Mouse (Mus musculus) frontal cortex, postnatal 14 days (tissue): Measurements from ENCODE around the gene Ngdn.
A peak's percentile ranks its signal among the peaks of the same experiment; 100 is the strongest.
"Not testable (repeated sequence)": the region's sequence is repeated elsewhere in the genome, so short reads cannot be mapped to it uniquely, and the experiment has no call there.

Experiments used
- DNase-seq, 2 experiments: peaks; one replicate each; pipeline ENCODE4 v3.0.0; 2022; ENCODE audit warnings: low spot score in 2 of 2

Gene Ngdn

DNA sequence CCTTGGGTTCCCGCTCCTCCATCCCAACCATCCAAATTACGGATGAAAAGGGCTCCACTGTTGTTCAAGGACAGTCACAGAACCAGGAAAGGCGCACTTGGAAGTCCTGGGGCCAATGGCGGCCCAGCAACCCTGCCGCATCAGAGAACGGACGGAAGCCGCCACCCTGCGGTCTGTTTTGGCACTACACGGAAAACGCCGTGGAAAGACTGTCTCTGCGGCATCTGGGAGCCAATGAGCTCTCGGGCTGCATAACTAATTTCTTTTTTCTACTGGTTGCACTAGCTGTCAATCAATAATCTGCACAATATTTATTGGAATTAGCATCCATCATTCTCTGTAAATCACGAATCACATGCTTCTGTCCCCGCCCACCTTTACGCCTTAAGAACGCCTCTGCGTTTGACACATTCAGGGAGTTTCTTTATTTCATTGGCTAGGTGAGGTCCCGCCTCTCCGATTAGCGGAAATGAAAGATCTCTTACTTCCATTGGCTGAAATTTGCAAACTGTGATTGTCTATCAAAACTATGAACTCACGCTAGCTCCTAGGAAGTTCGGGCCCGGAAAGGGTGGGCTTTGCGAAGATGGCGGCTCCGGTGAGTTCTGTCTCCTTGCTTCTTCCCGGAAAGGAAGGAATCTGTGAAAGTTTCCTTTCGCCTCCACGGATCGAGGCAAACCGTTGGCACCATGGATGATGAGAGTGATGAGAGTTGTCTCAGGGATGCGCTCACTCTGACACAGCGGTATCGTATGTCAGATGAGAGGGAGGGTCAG lies at the start of gene Ngdn:
Gene Ngdn, plus strand, starts transcription at position 464 of the 776 bp plus-strand sequence.
- DNase-seq: peak; percentile 97 to 99

- no peak for DNase-seq
These were observed 49.6 kb upstream of the Ngdn start for GRCm38 (mm10) chr14:54965631-54966030.

DNA sequence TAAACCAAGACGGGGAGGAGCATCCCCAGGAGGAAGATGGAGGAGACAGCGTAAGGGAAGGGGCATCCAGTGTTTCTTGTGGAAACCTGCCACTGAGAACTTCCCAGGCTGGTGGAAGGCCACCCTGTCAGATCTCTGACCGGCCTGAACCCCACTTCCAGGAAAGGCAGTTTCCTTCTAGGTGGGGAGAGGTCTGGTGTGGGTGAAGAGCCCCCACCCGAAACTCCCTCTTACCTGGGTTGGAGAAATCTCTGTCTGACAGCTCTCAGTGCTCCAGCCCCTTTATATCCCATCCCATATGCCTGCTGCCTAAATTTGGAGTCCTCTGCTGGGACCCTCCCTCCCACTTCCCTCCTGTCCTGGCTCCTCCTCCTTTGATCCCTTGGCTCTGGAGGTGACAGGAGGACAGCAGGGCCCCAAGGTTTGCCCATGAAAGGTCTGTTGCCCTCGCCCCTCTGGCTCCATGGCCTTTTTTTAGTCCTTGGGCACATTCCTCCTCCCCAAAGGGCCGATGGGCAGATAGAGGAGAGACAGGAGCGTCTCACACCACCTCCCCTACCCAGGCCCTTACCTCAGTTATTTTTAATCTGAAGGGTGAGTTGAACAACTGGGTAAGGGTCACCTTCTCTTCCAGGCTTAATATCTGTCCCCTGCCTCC lies 48.8 kb upstream of the Ngdn start, which contains the start of gene Myh6:
Gene Myh6, minus strand, starts transcription at position 608 of the 658 bp plus-strand sequence.
- no peak for DNase-seq

GRCm38 (mm10) chr14:54967874-54968273 lies 47.4 kb upstream of the Ngdn start:
- no peak for DNase-seq

DNA sequence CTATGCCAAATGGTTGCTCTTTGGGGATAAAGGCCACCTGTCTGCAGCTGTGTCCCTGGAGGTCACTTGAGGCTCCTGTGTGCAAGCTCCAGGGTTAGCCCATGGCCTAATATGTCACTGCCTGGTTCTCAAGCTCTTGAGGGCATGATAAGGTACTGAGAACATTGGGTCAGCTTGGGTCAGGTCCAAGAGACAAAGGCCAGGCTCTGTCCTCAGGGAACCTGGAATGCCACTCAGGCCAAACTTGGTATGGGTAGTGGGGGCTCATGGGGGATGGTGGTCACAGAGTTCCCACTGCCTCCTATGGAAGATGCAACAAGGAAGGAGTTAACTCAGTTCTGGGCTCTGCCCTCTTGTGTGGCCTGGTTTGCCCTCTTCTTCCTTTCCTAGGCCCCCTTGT lies 46.9 kb upstream of the Ngdn start:
- no peak for DNase-seq

DNA sequence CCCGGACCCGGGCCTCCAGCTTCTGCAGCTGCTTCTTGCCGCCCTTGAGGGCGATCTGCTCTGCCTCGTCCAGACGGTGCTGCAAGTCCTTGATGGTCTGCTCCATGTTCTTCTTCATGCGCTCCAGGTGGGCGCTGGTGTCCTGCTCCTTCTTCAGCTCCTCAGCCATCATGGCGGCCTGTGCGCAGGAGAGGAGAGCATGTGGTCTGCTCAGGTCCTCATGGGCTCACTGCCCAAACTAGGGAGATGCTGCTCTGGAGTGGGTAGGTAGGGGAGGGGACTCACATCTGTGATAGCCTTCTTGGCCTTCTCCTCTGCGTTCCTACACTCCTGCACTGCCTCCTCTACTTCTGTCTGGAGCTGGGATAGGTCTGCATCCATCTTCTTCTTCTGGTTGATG lies 42.5 kb upstream of the Ngdn start:
- DNase-seq: not testable (repeated sequence)

DNA sequence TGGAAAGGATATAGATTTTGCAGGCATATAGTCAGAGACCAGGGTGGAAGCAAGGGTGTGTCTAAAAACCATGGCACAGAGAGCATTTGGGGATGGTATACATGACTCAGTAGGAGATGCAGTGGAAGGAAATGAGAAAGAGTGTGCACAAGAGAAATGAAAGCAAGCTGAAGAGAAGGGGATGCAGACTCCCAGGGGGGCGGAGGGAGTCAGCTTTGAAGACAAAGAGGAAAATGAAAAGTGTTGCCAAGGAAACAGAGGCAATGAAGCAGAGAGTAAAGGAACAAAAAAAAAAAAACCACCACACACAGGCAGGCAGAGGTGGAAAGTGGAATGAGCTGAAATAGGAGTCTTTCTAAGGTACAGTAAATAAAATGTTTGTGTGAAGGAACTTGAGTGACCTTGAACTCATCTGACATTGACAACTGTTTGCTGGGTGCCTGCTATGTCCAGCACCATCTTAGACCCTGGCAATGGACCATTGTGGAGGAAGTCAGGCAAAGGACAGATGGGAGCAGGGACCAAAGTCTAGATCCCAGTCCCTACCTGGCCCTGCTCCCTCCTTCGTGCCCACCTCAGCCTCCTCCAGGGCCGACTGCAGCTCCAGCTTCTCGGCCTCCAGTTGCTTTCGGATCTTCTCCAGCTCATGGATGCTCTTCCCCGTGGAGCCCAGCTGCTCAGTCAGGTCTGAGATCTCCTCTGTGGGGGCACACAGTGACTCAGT lies 41.0 kb upstream of the Ngdn start:
- peak in 1 of 2 experiments; percentile 46 for DNase-seq

DNA sequence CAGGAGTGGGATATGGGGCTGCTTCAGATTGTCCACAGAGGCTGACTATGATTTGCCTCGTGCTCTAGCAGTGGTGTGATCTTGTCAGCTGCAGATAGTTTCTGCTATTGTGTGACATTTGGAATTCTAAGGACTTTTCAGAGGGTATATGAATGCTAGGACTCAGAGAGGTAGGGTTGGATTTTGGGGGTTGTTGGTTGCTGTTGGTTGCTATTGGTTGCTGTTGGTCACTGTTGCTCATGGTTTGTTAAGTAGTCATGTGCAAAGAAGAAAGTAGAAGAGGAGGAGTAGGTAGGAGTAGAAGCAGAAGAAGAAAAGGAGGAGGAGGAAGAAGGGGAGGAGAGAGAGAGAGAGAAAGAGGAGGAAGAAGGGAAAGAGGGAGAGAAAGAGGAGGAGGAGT lies 38.6 kb upstream of the Ngdn start, which contains the start of gene Gm17428:
Gene Gm17428, plus strand, starts transcription at position 301 of the 400 bp plus-strand sequence.
- DNase-seq: no peak

DNA sequence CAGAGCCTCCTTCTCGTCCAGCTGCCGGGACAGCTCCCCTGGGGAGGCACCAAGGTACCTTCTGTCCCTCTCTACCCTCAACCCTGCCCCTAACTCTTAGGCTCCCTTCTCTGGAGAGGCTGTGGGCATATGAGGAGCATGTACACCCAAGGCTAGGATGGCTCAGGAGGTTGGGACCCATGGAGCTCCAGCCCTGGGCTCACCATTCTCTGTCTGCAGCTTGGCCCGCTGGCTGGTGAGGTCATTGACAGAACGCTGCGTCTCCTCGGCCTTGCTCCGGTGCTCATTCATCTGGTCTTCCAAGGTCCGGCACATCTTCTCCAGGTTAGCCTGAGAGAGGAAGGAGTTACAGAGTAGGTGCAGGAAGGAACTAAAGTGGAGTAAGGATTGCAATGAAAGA lies 36.6 kb upstream of the Ngdn start:
- DNase-seq: no peak

- DNase-seq: no peak
These were observed 33.3 kb upstream of the Ngdn start for GRCm38 (mm10) chr14:54981934-54982333.

- DNase-seq: not testable (repeated sequence)
These were observed 26.8 kb upstream of the Ngdn start for GRCm38 (mm10) chr14:54988350-54988874.

- no peak for DNase-seq
These were observed 26.4 kb upstream of the Ngdn start for GRCm38 (mm10) chr14:54988882-54989281.

GRCm38 (mm10) chr14:54989886-54990441 lies 25.3 kb upstream of the Ngdn start:
- no peak for DNase-seq

DNA sequence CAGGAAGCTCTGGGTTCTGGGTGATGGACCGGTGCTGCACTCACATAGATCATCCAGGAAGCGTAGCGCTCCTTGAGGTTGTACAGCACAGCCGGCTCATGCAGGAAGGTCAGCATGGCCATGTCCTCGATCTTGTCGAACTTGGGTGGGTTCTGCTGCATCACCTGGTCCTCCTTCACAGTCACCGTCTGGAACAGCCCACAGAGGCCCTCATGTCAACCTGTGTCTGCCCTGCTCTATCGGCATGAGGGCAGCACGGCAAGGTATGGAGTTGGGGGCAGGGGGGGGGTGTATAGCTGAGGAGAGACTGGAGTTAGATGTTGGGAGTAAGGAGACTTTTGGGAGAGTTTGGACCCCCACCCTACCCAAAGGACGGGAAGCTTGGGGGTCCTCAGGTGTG lies 23.1 kb upstream of the Ngdn start:
- DNase-seq: no peak

DNA sequence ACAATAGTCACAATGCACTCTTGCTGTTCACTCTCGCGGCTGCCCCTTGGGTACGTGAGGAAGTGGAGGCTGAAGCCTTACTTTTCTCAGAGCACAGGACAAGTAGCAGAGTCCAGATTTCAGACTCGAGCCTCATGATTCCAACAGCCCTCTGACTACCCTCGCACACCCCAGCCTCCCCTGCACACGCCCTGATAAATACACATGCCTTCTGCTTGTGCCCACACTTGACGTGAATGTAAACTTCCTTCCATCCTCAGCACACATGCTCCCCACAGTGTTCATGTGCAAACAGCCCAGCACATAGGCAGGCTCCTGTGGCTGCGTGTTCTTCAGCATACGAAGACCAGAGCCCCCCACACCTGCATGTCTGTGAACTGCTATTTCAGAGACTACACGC lies 21.6 kb upstream of the Ngdn start:
- no peak for DNase-seq

GRCm38 (mm10) chr14:54994136-54994868 lies 21.0 kb upstream of the Ngdn start, which contains the start of gene Myh7:
Myh7 (minus strand) TSS chr14:54994626.
- DNase-seq: no peak

DNA sequence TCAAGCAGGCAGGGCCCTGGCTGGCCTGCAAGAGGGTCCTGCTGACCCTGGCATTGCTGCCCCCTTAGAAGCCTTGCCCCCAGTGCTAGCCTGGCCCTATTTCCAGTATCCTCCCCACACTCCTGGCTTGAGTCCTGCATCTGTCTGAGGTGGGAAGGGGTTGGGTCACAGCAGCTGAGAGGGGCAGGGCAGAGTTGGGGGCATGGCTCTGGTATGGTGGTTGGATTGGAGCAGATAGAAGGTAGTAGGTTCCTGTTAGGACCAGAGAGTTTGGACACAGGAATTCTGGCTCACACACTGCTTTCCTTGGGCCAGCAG lies 20.4 kb upstream of the Ngdn start:
- no peak for DNase-seq

DNA sequence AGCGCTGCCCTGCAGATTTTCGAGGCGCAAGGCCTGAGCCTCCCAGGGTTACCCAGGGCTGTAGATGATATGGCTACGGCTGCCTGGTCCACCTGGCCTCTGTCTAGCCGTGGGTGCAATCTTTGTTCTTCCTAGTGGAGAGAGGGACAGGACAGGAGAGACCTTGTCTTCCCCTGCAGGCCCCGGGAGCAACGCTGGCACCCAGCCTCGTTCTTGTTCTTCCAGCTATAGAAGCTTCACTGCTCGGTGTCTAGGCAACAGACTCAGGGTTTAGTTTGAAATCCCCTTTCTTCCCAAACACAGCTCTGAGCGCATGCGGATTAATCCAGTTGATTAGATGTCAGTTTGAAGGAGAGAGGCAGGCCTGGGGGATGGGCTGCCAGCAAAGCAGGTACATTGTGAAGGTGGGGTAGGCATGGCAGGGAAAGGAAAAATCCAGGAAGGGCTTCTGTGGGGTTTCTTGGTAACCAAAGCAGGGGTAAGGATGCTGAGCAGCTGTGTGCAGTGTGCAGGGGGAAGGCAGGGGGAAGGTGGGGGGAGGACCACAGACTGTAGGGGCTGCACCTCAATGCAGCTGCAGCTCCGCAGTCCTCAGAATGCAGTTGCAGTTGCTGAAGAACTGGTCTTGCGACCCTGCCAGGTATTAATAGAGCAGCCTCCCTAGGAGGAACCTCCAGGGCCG lies 19.7 kb upstream of the Ngdn start:
- DNase-seq: peak; percentile 51

- no peak for DNase-seq
These were observed 18.5 kb upstream of the Ngdn start for GRCm38 (mm10) chr14:54996793-54997192.

- DNase-seq: no peak
These were observed 18.0 kb upstream of the Ngdn start for GRCm38 (mm10) chr14:54997297-54997696.

DNA sequence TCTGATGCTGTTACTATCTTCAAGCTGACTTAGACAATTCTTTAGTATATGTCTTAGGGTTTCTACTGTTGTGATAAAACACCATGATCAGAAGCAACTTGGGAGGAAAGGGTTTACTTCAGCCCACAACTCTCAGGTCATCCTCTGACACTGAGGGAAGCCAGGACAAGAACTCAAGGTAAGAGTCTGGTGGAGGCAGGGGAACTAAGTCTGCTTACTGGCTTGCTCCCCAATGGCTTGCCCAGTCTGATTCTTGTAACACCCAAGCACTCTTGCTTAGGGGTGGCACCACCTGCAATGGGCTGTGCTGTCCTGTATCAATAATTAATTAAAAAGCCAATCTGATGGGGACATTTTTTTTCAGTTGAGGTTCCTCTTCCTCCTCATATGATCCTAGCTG lies 16.6 kb upstream of the Ngdn start:
- no peak for DNase-seq
